Mouse (Mus musculus): Measurements from ENCODE around the gene Ppp1r14a.
A peak's percentile ranks its signal among the peaks of the same experiment; 100 is the strongest.

The Ppp1r14a gene

GRCm38 (mm10) chr7:29288942-29289638 lies at the start of gene Ppp1r14a:
Gene Ppp1r14a (plus strand): TSS chr7:29289308.
- peak; percentile 46 to 75 for DNase-seq

DNA sequence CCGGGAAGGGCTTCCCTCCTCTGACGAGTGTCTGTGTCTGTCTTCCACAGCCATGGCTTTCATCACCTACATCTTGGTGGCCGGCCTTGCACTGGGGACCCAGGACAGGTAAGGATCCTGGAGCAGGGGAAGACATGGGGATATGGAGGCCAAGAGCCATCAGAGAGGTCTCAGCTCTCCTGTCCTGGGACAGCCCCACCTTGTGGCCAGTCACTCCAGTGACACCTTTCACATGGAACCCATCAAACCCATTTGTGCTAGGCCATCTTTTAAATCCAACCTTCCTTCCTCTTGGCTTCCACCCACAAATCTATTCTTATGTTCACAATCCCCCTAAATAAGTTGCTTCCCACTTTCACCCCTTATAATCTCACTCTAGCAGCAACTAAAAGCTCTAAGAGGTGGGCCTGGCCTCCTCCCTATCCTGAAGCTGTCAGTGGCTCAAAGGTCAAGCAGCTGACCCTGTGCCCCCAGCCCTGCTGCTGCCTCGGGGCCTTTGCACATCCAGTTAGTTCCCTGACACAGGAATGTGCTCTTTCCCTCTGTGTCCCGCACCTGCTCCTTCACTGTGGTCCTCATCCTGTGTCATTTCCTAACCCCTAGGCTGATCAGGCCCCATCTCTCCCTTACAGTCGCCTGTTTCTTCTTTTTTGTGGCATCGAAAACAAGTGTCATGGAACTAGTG lies 44.2 kb upstream of the Ppp1r14a start:
- DNase-seq: peak in 1 of 2 experiments; percentile 47

GRCm38 (mm10) chr7:29246015-29246414 lies 43.1 kb upstream of the Ppp1r14a start:
- DNase-seq: no peak

- DNase-seq: no peak
Measured at GRCm38 (mm10) chr7:29246619-29247313, 42.3 kb upstream of the Ppp1r14a start.

GRCm38 (mm10) chr7:29247314-29247700 lies 41.8 kb upstream of the Ppp1r14a start:
- DNase-seq: peak; percentile 66 to 84

DNA sequence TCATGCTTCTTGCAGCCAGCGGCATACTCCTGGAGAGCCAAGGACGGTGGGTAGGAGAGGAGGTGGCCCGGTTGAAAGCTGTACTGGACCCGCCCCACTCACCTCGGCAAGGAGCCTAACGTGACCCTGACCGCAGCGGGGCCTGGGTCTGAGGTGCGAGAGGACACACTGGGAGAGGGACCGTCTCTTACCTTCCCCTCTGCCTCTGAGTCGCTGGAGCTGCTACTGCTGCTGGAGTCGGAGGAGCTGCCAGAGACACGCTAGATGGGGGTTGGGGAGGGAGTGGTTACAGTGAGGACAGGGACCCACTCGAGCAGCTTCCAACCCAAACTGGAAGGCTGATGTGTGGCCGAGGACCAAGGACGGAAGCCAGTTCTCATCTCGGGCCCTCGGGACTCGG lies 41.4 kb upstream of the Ppp1r14a start:
- DNase-seq: peak in 1 of 2 experiments; percentile 25

DNA sequence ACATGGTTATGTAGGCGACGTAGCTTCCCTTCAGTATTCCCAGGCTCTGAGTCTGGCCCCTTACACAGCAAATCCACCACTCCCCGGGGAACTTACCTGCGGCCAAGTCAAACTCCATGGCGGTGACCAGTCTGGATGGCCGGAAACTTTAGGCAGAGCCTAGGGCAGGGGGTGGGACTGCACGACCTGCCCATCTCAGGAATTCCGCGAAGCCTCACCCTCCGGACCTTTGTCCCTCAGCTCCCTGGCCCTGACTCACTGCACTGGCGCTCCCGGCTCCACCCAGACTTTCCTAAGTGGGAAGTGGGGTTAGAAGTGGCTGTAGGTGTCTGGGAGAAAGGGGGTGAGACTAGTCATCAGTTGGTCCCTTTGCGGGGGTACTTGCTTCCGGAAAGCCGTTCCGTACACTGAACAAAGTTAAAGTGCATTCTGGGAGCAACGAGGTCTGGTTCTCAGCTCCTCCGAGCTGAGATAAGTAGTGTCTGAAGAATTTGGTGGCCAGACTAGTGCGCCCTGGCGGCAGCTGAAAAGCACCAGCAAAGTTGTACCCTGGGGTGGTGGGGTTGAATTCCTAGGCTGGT lies 40.8 kb upstream of the Ppp1r14a start, which contains the start of gene 2200002D01Rik:
Gene 2200002D01Rik, minus strand, starts transcription at position 206 of the 581 bp plus-strand sequence.
- DNase-seq: peak in 1 of 2 experiments; percentile 26

DNA sequence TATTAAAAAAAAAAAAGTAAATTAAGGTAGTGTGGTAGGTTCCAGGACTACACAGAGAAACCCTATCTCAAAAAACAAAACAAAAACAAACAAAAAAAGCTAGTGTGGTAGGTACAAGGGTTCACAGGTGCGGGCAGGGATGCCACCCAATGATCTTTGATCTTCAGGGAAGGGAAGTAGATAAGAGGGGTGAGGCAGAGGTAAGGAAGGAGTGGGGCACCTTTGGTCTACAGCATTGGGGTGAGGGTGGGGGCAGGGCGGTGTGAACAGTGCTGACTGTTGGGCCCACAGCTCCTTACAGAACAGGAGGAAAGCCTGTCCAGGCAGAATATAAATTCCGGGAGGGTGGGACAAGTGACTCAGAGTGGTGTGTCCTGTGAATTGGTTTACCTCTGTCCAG lies 37.9 kb upstream of the Ppp1r14a start:
- no peak for DNase-seq

- no peak for DNase-seq
Measured at GRCm38 (mm10) chr7:29253842-29254241, 35.3 kb upstream of the Ppp1r14a start.

DNA sequence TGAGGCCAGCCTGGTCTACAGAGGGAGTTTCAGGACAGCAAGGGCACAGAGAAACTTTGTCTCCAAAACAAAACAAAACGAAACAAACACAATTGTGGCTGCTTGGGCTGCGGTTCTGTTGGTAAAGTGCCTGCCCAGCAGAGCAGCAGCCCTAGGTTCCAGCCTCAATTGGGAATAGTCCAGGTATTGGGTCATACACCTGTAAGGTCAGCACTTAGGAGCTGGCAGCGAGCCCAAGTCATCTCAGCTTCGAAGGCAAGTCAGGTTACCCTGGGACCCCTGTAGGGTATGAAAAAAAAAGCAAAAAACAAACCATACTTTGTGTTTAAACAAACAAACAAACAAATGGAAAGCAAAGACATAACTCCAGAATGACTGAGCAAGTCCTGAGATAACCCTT lies 33.2 kb upstream of the Ppp1r14a start:
- no peak for DNase-seq

DNA sequence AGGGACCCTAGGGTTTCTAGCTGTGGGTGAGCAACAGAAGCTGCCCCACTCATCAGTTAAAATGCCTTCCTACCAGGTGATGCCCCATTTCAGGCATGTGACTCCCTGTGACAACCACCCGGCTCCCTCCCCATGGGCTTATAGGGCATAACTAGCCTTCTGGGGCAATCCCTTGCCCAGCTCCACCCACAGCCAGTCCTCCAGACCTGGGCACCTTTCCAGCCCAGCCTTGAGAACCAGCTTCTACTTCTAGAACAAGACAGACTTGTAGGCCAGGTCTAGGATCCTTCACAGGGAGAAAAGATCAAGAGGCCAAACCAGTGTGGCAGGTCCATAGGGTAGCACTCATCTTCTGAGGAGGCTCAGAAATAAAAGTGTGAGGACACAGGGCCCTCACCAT lies 31.7 kb upstream of the Ppp1r14a start:
- no peak for DNase-seq

- no peak for DNase-seq
Measured at GRCm38 (mm10) chr7:29259781-29260730, 29.1 kb upstream of the Ppp1r14a start.

GRCm38 (mm10) chr7:29262151-29262550 lies 27.0 kb upstream of the Ppp1r14a start:
- DNase-seq: no peak

GRCm38 (mm10) chr7:29263831-29264230 lies 25.3 kb upstream of the Ppp1r14a start:
- no peak for DNase-seq

- no peak for DNase-seq
Measured at GRCm38 (mm10) chr7:29265636-29266035, 23.5 kb upstream of the Ppp1r14a start.

DNA sequence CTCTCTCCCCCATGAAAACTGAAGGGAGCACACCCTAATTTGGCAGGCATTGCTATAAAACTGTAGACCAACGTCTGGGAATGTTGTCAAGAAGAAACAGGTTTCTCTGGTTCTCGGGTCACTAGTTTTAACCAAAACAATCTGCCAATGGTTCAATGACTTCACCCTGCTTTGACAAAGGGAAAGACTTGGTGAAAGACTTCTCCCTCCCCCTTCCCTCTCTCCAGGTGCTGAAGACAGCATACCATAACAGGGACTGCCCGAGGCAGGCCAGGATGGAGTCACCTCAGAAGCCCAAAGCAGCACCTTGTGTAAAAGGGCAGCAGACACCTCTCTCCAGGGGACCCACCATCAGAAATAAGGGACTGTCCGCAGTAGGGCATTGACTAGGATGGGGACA lies 22.2 kb upstream of the Ppp1r14a start:
- DNase-seq: no peak

GRCm38 (mm10) chr7:29270445-29270844 lies 18.7 kb upstream of the Ppp1r14a start:
- DNase-seq: no peak

DNA sequence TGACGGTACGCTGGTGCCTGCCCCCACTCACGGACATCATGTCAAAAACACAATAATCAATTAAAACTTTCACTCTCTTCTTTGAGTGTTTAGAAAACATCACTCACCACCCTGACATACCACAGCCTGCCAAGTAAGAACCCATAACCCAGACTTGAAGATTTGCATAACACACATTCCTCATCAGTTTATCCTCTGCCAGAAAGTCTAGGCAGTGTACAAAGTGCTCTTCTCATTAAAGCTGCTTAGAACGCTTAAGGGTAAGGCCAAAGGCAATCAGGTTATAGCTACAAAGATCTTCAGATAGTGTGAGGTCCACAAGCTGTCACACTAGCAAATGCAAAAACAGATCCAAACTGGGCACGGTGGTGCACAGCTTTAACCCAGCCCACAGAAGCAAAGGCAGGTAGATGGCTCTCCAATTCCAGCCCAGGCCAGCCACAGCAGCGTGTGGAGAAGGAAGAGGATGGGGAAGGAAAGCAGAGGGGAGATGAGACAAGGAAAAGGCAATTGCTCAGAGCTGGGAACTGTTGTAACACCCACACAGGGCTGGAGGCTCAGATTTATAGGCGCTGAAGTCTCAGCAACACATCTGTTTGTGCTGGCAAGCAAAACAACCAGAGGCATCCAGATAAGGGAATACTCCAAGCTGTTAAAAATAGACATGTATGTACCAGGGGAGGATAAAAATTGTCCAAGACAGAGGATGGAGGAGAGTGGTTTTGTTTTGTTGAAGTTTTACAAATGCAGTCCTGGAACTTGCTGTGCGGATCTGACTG lies 17.2 kb upstream of the Ppp1r14a start:
- no peak for DNase-seq

DNA sequence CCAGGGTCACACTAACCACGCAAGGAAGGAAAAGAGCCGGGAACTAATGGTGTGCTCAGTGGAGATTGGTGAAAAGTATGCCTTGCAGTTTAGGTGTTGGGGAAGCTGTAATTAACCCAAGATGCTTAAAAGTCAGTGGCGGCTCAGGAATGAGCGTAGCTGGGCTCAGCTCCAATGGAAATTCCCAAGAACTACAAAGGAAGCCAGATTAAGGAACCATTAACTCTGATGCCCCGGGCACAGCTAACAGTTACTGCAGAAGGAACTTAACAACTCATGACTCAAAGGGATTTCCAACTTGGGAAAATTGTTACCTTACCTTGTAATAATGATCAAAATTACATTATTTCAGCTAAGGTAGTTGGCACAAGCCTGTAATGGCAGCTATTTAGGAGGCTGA lies 12.4 kb upstream of the Ppp1r14a start:
- DNase-seq: no peak

DNA sequence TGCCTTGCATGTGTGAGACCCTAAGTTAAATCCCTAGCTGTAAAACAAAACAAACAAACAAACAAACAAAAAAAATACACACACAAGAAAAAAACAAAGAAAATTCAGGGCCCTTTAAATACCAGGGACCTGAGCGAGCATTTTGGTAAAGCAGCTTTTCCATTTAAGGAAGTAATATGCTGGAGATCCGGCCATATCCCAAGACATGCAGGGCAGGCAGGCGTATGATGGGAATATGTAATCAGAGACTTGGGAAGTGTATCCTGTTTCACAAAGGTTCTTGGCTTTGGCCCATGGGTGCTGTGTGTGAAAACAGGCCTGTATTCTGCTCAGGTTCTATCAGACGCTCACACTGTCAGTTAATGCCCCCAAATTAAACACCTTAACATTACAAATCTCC lies 11.6 kb upstream of the Ppp1r14a start:
- no peak for DNase-seq

- DNase-seq: no peak
Measured at GRCm38 (mm10) chr7:29279261-29279660, 9.8 kb upstream of the Ppp1r14a start.

Measured in spleen, adult 18-20 months (tissue).